Mouse (Mus musculus) neutrophil, adult 59 days (primary cell): ENCODE results near the gene Sp9. TPM values are rescaled to one million over a fixed set of nuclear protein-coding genes. Genes with fewer than 3 reads are reported as not detected.

Source experiments
- total RNA-seq, 2 experiments: library from RNA; stranded (reverse); gene quantifications; 1 replicate in 1 of 2; 2 replicates in 1 of 2; pipeline ENCODE4 v1.2.4; 2023

Gene Sp9
- total RNA-seq: not detected

DNA sequence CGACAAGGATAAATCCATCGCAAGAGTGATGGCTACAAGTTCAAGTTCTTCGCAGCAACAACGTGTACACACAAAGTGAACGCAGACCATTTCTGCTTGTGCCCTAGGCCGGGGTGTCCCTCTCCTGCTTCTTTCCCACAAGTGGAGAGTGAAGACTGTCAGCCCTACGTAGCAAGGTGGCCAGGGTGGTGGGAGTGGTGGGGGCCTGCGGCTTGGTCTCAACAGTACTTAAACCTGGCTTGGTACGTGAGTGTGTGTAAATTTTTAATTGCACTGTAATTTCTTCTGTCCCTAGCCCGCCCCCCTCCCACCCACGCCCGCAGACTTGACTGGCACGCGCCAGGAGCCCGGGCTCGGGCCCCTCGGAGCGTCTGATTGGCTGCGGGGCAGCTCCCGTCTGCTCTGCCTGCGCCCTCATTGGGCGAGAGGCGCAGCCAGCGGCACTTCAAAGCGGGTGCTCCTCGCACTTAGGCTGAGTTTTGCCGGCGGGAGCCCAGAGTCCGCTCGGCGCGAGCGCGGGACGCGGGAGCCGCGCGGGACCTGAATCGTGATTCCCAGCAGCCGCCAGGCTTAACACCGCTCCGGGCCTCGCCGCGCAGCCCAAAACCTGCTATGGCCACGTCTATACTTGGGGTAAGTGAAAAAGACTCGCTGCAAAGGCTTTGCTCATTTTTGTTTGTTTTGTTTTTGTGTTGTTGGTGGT is at the start of gene Sp9:
Gene Sp9, plus strand, starts transcription at position 467 of the 703 bp plus-strand sequence.

GRCm38 (mm10) chr2:73312152-73313116 is 40.7 kb downstream of the Sp9 start, which contains the start of the genes Scrn3 and Cir1:
Gene Scrn3 (plus strand): TSS chr2:73312601.
Gene Cir1 (minus strand): TSS chr2:73312701.

Other genes starting within 250 kb of the Sp9 start
- 10 to 100 TPM; 21.1 to 25.6 TPM for gene Ola1, start 53.0 kb upstream of the Sp9 start, total RNA-seq
- gene Scrn3, start 40.7 kb downstream of the Sp9 start, total RNA-seq: 1 to 10 TPM; 4.3 to 4.4 TPM
- gene Cir1, start 40.8 kb downstream of the Sp9 start, total RNA-seq: 10 to 100 TPM; 22.7 to 25.5 TPM
- 1 to 10 TPM; 3.4 to 4.4 TPM for gene Gpr155, start 114.6 kb downstream of the Sp9 start, total RNA-seq